Comparison of ENCODE assay signal across 27 mouse cellular contexts in genomic region chrX:73871956-73872355, GRCm38 (mm10). TPM values are rescaled to one million over a fixed set of nuclear protein-coding genes. Genes with fewer than 3 reads are reported as not detected.
DNase-seq lines count a peak whose midpoint lies in the region; ATAC-seq lines count a peak whose summit lies in the region.
"Had no signal": no experiment of that assay in that cellular context is flagged by ENCODE, and none has a peak within 500 bp of the region (broad histone marks: within the 10 kb centered on the region; RNA-seq: fewer than 3 reads in every experiment).

No protein-coding gene starts in this region.

- H3K36me3 ChIP-seq in forebrain, embryonic 16.5 days (ENCODE audit: control insufficient read depth, insufficient read depth): no peaks in the 10 kb centered on the region
- H3K36me3 ChIP-seq in forebrain, embryonic 15.5 days: no peaks in the 10 kb centered on the region
- no peaks in the 10 kb centered on the region for H3K36me3 ChIP-seq in midbrain, embryonic 16.5 days (ENCODE audit: control insufficient read depth, insufficient read depth, low read length)
- H3K36me3 ChIP-seq: embryonic facial prominence, embryonic 12.5 days; G1E; kidney, embryonic 15.5 days; liver, embryonic 12.5 days; stomach, embryonic 15.5 days had no signal

- 0 out of 2 replicates have a peak, but pooled peaks have one; percentile 26 for ATAC-seq in forebrain, embryonic 16.5 days
- ATAC-seq in forebrain, embryonic 15.5 days (replicated peaks): no peak; the same call in 1 of the 2 replicates
- no peak for ATAC-seq in midbrain, embryonic 16.5 days
- ATAC-seq: hindbrain, embryonic 16.5 days; liver, embryonic 12.5 days; liver, postnatal 0 days had no signal

- 50% methylated on average over 1 of the region's 1 CpGs for WGBS in forebrain, embryonic 16.5 days
- WGBS in forebrain, embryonic 15.5 days: 86% methylated on average over 1 of the region's 1 CpGs
- 64% methylated on average over 1 of the region's 1 CpGs for WGBS in midbrain, embryonic 16.5 days

- no peak overlapping the region for H3K27ac ChIP-seq in forebrain, embryonic 16.5 days (ENCODE audit: low read length)
- no peak overlapping the region; the same call in 1 of the 2 replicates for H3K27ac ChIP-seq in forebrain, embryonic 15.5 days (replicated peaks)
- H3K27ac ChIP-seq in midbrain, embryonic 16.5 days (ENCODE audit: low read length): peak overlapping the region; percentile 17; the same call in 1 of the 2 replicates
- H3K27ac ChIP-seq: embryonic facial prominence, embryonic 12.5 days; kidney, embryonic 15.5 days; layer of hippocampus, adult 2 months; liver, embryonic 12.5 days; stomach, embryonic 15.5 days had no signal

- H3K9me3 ChIP-seq in forebrain, embryonic 16.5 days (ENCODE audit: control insufficient read depth, low read length): no peaks in the 10 kb centered on the region
- H3K9me3 ChIP-seq in forebrain, embryonic 15.5 days: no peaks in the 10 kb centered on the region
- no peaks in the 10 kb centered on the region for H3K9me3 ChIP-seq in midbrain, embryonic 16.5 days (replicated peaks; ENCODE audit: control insufficient read depth, low read length, poor library complexity, severe bottlenecking)
- H3K9me3 ChIP-seq: embryonic facial prominence, embryonic 12.5 days; G1E; kidney, embryonic 15.5 days; liver, embryonic 12.5 days; megakaryocyte, embryonic 14.5 days; stomach, embryonic 15.5 days had no signal

- peaks cover 30% of the 10 kb centered on the region for H3K4me1 ChIP-seq in forebrain, embryonic 16.5 days (replicated peaks; ENCODE audit: control insufficient read depth, insufficient read depth, low read length)
- peaks cover 36% of the 10 kb centered on the region for H3K4me1 ChIP-seq in forebrain, embryonic 15.5 days
- peaks cover 26% of the 10 kb centered on the region for H3K4me1 ChIP-seq in midbrain, embryonic 16.5 days (ENCODE audit: control insufficient read depth, insufficient read depth, low read length)
- H3K4me1 ChIP-seq: embryonic facial prominence, embryonic 12.5 days; kidney, embryonic 15.5 days; megakaryocyte, embryonic 14.5 days; stomach, embryonic 15.5 days had no signal

- no peak overlapping the region for H3K4me3 ChIP-seq in forebrain, embryonic 16.5 days (replicated peaks; ENCODE audit: low read length)
- no peak overlapping the region for H3K4me3 ChIP-seq in forebrain, embryonic 15.5 days
- no peak overlapping the region for H3K4me3 ChIP-seq in midbrain, embryonic 16.5 days (ENCODE audit: low read depth, low read length)
- H3K4me3 ChIP-seq: embryonic facial prominence, embryonic 12.5 days; kidney, embryonic 15.5 days; layer of hippocampus, adult 2 months; liver, embryonic 12.5 days; megakaryocyte, embryonic 14.5 days; stomach, embryonic 15.5 days had no signal

- DNase-seq in cerebellum, adult 9-11 months: peak; percentile 30
- DNase-seq in cerebellum, adult 8-10 months: no peak
- peak; percentile 48 for DNase-seq in brain, adult 2 months (ENCODE audit: low read depth, low spot score)
- DNase-seq in urinary bladder, adult 18-20 months (ENCODE audit: low spot score in 2 of 2): no peak
- DNase-seq: adrenal gland, adult 8-10 months; embryo, embryonic 11 days; gastrocnemius, postnatal 10 days; kidney, adult 18-20 months; liver, postnatal 0 days; lung, postnatal 4 days; right cerebral cortex, postnatal 25 days; thymus, postnatal 14 days had no signal

- no peak overlapping the region for H3K4me2 ChIP-seq in forebrain, embryonic 16.5 days (ENCODE audit: low read length)
- H3K4me2 ChIP-seq in forebrain, embryonic 15.5 days (replicated peaks): no peak overlapping the region
- H3K4me2 ChIP-seq in midbrain, embryonic 16.5 days (ENCODE audit: low read length): no peak overlapping the region
- H3K4me2 ChIP-seq: embryonic facial prominence, embryonic 12.5 days; kidney, embryonic 15.5 days; liver, embryonic 12.5 days; stomach, embryonic 15.5 days had no signal

- no peak overlapping the region for H3K9ac ChIP-seq in forebrain, embryonic 16.5 days (replicated peaks; ENCODE audit: low read depth, low read length)
- H3K9ac ChIP-seq in forebrain, embryonic 15.5 days (replicated peaks): no peak overlapping the region
- no peak overlapping the region for H3K9ac ChIP-seq in midbrain, embryonic 16.5 days (ENCODE audit: low read depth, low read length)
- H3K9ac ChIP-seq: embryonic facial prominence, embryonic 12.5 days; kidney, embryonic 15.5 days; liver, embryonic 12.5 days; liver, postnatal 0 days; stomach, embryonic 15.5 days had no signal

- no peaks in the 10 kb centered on the region for H3K27me3 ChIP-seq in forebrain, embryonic 16.5 days (replicated peaks; ENCODE audit: control insufficient read depth, insufficient read depth, low read length)
- no peaks in the 10 kb centered on the region for H3K27me3 ChIP-seq in forebrain, embryonic 15.5 days
- H3K27me3 ChIP-seq in midbrain, embryonic 16.5 days (ENCODE audit: control insufficient read depth, insufficient read depth, low read depth, low read length): no peaks in the 10 kb centered on the region
- H3K27me3 ChIP-seq: embryonic facial prominence, embryonic 12.5 days; kidney, embryonic 15.5 days; stomach, embryonic 15.5 days had no signal

RNA-seq across cellular contexts. Expression of gene Avpr2, which starts 19.9 kb away (rescaled TPM):
- polyA plus RNA-seq in forebrain, embryonic 16.5 days (2015; fragmentation: Nextera tagmentation; extraction: Ambion mirVana): 0.16 and 0.24 TPM in 2 replicates
- polyA plus RNA-seq in forebrain, embryonic 15.5 days (2015; fragmentation: Nextera tagmentation; extraction: Ambion mirVana): 0.23 TPM in 1 of 2 replicates, not detected in the other
- 0.09 and 0.34 TPM in 2 replicates for polyA plus RNA-seq in midbrain, embryonic 16.5 days (2015; fragmentation: Nextera tagmentation; extraction: Ambion mirVana)
- polyA plus RNA-seq: G1E; gonadal fat pad, adult 2 months; heart, embryonic 14.5 days; limb, embryonic 14.5 days; neural tube, embryonic 11.5 days had no signal

RNA-seq across cellular contexts. Expression of gene L1cam, which starts 23.9 kb away (rescaled TPM):
- 82.6 and 110 TPM in 2 replicates for polyA plus RNA-seq in forebrain, embryonic 16.5 days (2015; fragmentation: Nextera tagmentation; extraction: Ambion mirVana)
- 66.5 and 78.2 TPM in 2 replicates for polyA plus RNA-seq in forebrain, embryonic 15.5 days (2015; fragmentation: Nextera tagmentation; extraction: Ambion mirVana)
- 122 and 134 TPM in 2 replicates for polyA plus RNA-seq in midbrain, embryonic 16.5 days (2015; fragmentation: Nextera tagmentation; extraction: Ambion mirVana)

RNA-seq across cellular contexts. Expression of gene Pdzd4, which starts 47.2 kb away (rescaled TPM):
- 3.5 and 4.2 TPM in 2 replicates for polyA plus RNA-seq in forebrain, embryonic 16.5 days (2015; fragmentation: Nextera tagmentation; extraction: Ambion mirVana)
- polyA plus RNA-seq in forebrain, embryonic 15.5 days (2015; fragmentation: Nextera tagmentation; extraction: Ambion mirVana): 3.9 and 4.0 TPM in 2 replicates
- polyA plus RNA-seq in midbrain, embryonic 16.5 days (2015; fragmentation: Nextera tagmentation; extraction: Ambion mirVana): 4.8 TPM in 2 replicates

RNA-seq across cellular contexts. Expression of gene Arhgap4, which starts 49.7 kb away (rescaled TPM):
- polyA plus RNA-seq in forebrain, embryonic 16.5 days (2015; fragmentation: Nextera tagmentation; extraction: Ambion mirVana): 2.8 and 3.1 TPM in 2 replicates
- polyA plus RNA-seq in forebrain, embryonic 15.5 days (2015; fragmentation: Nextera tagmentation; extraction: Ambion mirVana): 2.2 and 2.3 TPM in 2 replicates
- 3.0 and 3.3 TPM in 2 replicates for polyA plus RNA-seq in midbrain, embryonic 16.5 days (2015; fragmentation: Nextera tagmentation; extraction: Ambion mirVana)

RNA-seq across cellular contexts. Expression of gene Naa10, which starts 49.8 kb away (rescaled TPM):
- 101 and 103 TPM in 2 replicates for polyA plus RNA-seq in forebrain, embryonic 16.5 days (2015; fragmentation: Nextera tagmentation; extraction: Ambion mirVana)
- 108 and 110 TPM in 2 replicates for polyA plus RNA-seq in forebrain, embryonic 15.5 days (2015; fragmentation: Nextera tagmentation; extraction: Ambion mirVana)
- 84.6 and 85.4 TPM in 2 replicates for polyA plus RNA-seq in midbrain, embryonic 16.5 days (2015; fragmentation: Nextera tagmentation; extraction: Ambion mirVana)

Comparison
In these comparisons a context has a peak if more than half of its experiments do, and no peak if none do; other contexts are left out.
1. DNase-seq: peak in cerebellum, adult 9-11 months (single experiment) and brain, adult 2 months (single experiment); none in cerebellum, adult 8-10 months (single experiment) and urinary bladder, adult 18-20 months (0 of 2).